Mouse (Mus musculus) gastrocnemius, postnatal 14 days (tissue): ENCODE measurements around the gene Tcte2. TPM values are rescaled to one million over a fixed set of nuclear protein-coding genes. Genes with fewer than 3 reads are reported as not detected.

Source experiments
- DNase-seq: peaks from one replicate; pipeline ENCODE4 v3.0.0; 2021; ENCODE audit warnings: mixed read lengths
- intact Hi-C: fragments of 180-260 bp; cut with DNase I; formaldehyde crosslinking; loops from one replicate; pipeline ENCODE4 v1.15.1; 2025; ENCODE audit warnings: low total_unique reads
- total RNA-seq, 2 experiments: library from RNA; stranded (reverse); gene quantifications; 2 replicates each; pipeline ENCODE4 v1.2.3; 2021

The Tcte2 gene
- total RNA-seq, 2 experiments from 2014 or later: 1.2 to 1.3 TPM

GRCm38 (mm10) chr17:13668052-13669015 lies 93.3 kb downstream of the Tcte2 start:
- intact Hi-C loops: no loop called here
- DNase-seq: no peak

DNA sequence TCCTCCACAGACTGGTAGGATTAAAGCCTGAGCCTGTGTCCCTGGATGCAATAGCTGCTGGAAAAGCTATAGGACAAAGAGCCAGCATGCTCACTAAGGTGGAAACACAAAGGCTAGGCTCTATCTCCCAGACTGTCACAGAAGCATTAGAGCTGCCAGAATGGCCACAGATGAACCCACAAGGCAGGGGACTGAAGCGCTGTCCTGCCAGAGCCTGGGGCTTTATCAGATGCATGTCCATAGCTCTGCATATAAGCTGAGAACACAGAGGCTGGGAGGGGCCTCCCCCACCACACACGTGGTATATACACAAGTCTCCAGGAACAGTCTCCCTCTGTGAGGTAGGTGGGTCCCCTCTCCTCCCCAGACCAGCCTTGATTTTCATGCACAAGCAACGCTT lies 94.6 kb downstream of the Tcte2 start:
- intact Hi-C loops: no loop called here

GRCm38 (mm10) chr17:13665731-13666130 lies 95.9 kb downstream of the Tcte2 start:
- intact Hi-C loops: no loop called here
- no peak for DNase-seq

More for the DNA sequence above, 94.6 kb downstream of the Tcte2 start:
- no peak for DNase-seq

DNA sequence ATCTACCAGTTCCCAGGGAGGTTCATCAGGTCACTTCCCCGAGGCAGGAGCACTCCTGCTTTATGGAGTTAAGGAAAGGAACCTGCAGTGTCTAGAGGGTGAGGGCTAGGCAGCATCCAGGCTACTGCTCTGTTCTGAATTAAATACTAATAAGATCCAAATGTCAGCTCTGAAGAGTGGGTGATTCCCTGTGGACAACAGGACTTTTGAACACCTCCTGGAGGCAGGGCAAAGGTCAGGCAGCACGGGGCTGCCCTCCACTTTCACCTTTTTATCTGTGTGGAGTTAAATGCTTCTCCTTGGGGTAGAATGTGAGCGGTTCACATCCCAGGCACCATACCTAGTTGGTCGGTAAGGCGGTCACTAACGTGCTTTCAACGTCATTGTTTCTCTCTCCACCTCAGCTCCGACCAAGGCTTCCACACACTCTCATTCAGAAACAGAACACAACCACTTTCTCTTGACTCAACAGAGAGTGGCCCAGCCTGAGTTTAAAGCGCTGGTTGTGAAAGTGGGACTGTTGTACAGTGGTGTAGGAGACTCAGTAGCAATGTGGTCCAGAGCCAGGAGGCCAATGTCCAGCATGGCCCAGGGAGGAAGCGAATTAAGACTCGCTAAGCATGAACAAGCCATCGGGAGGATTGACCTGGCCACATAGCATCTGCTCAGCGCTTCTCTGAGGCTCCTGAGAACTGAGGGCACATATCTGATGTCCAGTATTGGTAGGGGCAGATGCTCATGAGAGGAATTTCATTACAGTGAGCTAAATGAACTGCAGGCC lies 98.0 kb downstream of the Tcte2 start:
- intact Hi-C loops: no loop called here

More for the DNA sequence above, 98.0 kb downstream of the Tcte2 start:
- no peak for DNase-seq

Other genes with a start within 250 kb of the Tcte2 start
- 10 to 100 TPM; 77.6 to 81.8 TPM for gene Afdn, start 1.3 kb downstream of the Tcte2 start, total RNA-seq
- gene Gm7168, start 186.5 kb upstream of the Tcte2 start, total RNA-seq: not detected
- not detected for gene Gm7356, start 241.9 kb upstream of the Tcte2 start, total RNA-seq